Mouse (Mus musculus) heart, postnatal 0 days (tissue): Measurements from ENCODE around the gene Rapgef2. TPM values are rescaled to one million over a fixed set of nuclear protein-coding genes. Genes with fewer than 3 reads are reported as not detected.

Source experiments
- ATAC-seq: fragments of 200-750 bp; cut with Nextera tagmentation; 2 replicates; pipeline ENCODE4 v1.8.0; 2017; ENCODE audit warnings: low read depth, moderate number of reproducible peaks, moderate library complexity; ENCODE audit not compliant: insufficient read depth
- DNase-seq: peaks from one replicate; pipeline ENCODE4 v3.0.0-alpha.2; 2016; ENCODE audit warnings: low spot score
- H3K27ac ChIP-seq: fragments of 300-500 bp; sonication (generic); 2 replicates; pipeline ENCODE4 v1.5.1; 2014; ENCODE audit warnings: low read depth, mild to moderate bottlenecking
- H3K27me3 ChIP-seq: fragments of 300-500 bp; sonication (generic); 2 replicates; pipeline ENCODE4 v1.6.1; 2014; ENCODE audit warnings: low read length, mixed read lengths; ENCODE audit not compliant: control insufficient read depth, insufficient read depth
- H3K36me3 ChIP-seq: fragments of 300-500 bp; sonication (generic); replicated peaks from 2 replicates; pipeline ENCODE4 v1.6.1; 2014; ENCODE audit warnings: low read length, mixed read lengths; ENCODE audit not compliant: control insufficient read depth, insufficient read depth
- H3K4me1 ChIP-seq: fragments of 300-500 bp; sonication (generic); 2 replicates; pipeline ENCODE4 v1.6.1; 2014; ENCODE audit warnings: antibody characterized with exemption; ENCODE audit not compliant: control insufficient read depth, insufficient read depth
- H3K4me2 ChIP-seq: fragments of 300-500 bp; sonication (generic); 2 replicates; pipeline ENCODE4 v1.6.1; 2014; ENCODE audit warnings: low read depth, mild to moderate bottlenecking, low read length, moderate library complexity
- H3K4me3 ChIP-seq: fragments of 300-500 bp; sonication (generic); 2 replicates; pipeline ENCODE4 v1.5.1; 2014; ENCODE audit warnings: low read depth, low read length
- H3K9ac ChIP-seq: fragments of 300-500 bp; sonication (generic); replicated peaks from 2 replicates; pipeline ENCODE4 v1.6.1; 2014; ENCODE audit warnings: low read depth, low read length, mixed read lengths
- H3K9me3 ChIP-seq: fragments of 300-500 bp; sonication (generic); replicated peaks from 2 replicates; pipeline ENCODE4 v1.6.1; 2016; ENCODE audit warnings: low read length; ENCODE audit not compliant: control insufficient read depth
- CTCF ChIP-seq: IDR thresholded peaks from 2 replicates; pipeline ENCODE4 v1.5.1; 2016; ENCODE audit warnings: antibody characterized with exemption, control low read depth, low read depth
- EP300 ChIP-seq: IDR thresholded peaks from 2 replicates; pipeline ENCODE4 v1.6.1; 2016; ENCODE audit warnings: antibody characterized with exemption, low read depth
- WGBS: fragments of 180-500 bp; shearing (Covaris S2); extraction: QIAGEN DNeasy Blood & Tissue Kit; methylation state at CpG from one replicate; pipeline ENCODE4 v1.1.7; 2014; 5-methylcytosine and 5-hydroxymethylcytosine counted together
- polyA plus RNA-seq: library from polyadenylated mRNA; unstranded; fragments of >200 nt; fragmentation: Nextera tagmentation; extraction: Ambion mirVana; gene quantifications from 2 replicates; pipeline ENCODE4 v1.2.1, GENCODE M21; 2015
- total RNA-seq: library from RNA; depleted of rRNA; stranded (reverse); fragments of >200 nt; gene quantifications from 2 replicates; pipeline ENCODE4 v1.2.3, GENCODE M21; 2014; ENCODE audit warnings: low replicate concordance

Rapgef2 gene
- total and polyA plus RNA-seq, 2 experiments from 2014 or later, result 3.5 to 30.3 TPM

DNA sequence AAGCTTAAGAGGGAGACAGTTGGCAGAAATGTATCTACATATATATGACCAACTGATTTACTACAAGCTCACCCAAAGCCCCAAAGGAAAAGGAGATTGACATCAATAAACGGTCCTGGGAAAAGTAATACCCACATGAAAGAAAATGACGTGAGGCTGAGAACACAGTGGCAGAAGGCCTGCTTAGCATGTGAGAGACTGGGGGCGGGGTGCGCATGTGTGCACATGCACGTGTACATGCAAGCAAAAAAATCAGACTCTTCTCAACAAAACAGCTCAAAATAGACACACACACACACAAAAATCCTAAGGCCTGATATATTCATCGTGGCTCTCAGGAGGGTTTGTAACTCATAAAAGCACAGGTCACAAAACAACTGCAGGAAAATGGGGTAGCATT is 60.4 kb downstream of the Rapgef2 start:
- H3K9ac ChIP-seq, result no peak overlapping the region
- peaks cover 10% of the 10 kb centered on the region; the same call in 1 of the 2 replicates for H3K4me1 ChIP-seq
- no peak overlapping the region for H3K27ac ChIP-seq
- WGBS, result 76% methylated on average over 6 of the region's 6 CpGs
- H3K9me3 ChIP-seq, result no peaks in the 10 kb centered on the region
- no peak overlapping the region for H3K4me3 ChIP-seq
- H3K36me3 ChIP-seq, result no peaks in the 10 kb centered on the region
- DNase-seq (no peak), ATAC-seq (no peak)
- no peak overlapping the region for H3K4me2 ChIP-seq
- no peak for TF ChIP-seq EP300
- TF ChIP-seq CTCF, result no peak
- H3K27me3 ChIP-seq, result no peaks in the 10 kb centered on the region

- 69% methylated on average over 7 of the region's 7 CpGs for WGBS
- DNase-seq (no peak), ATAC-seq (no peak)
- Histone ChIP-seq H3K27me3 (no peaks in the 10 kb centered on the region), H3K9ac (no peak overlapping the region), H3K27ac (no peak overlapping the region), H3K4me2 (no peak overlapping the region), H3K9me3 (no peaks in the 10 kb centered on the region), H3K4me3 (no peak overlapping the region), H3K4me1 (peaks cover 1% of the 10 kb centered on the region; the same call in 1 of the 2 replicates), H3K36me3 (no peaks in the 10 kb centered on the region)
- TF ChIP-seq EP300 (no peak), CTCF (no peak)
Measured at GRCm38 (mm10) chr3:79224352-79224751, 62.0 kb downstream of the Rapgef2 start.

DNA sequence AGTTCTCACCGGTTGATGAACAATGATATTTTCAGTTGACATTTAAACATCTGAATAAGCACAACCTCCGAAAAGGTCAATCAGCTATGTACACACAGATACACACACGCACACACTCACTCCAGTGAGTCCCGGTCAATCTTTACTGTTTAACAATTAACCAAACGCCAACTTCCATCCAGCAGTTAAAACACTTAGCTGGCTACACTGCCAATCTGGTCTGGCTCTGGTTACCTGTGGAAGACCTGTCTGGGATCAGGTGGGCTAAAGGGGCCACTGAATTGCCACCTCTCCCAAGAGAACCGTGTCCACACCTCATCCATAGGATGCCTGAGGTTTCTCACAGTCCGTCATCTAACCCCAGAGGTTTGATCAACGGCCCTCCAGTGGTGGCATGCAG is 63.0 kb downstream of the Rapgef2 start:
- no peaks in the 10 kb centered on the region for H3K27me3 ChIP-seq
- TF ChIP-seq EP300 (no peak), CTCF (no peak)
- DNase-seq (no peak), ATAC-seq (no peak)
- no peak overlapping the region for H3K4me2 ChIP-seq
- H3K9me3 ChIP-seq, result no peaks in the 10 kb centered on the region
- no peak overlapping the region for H3K9ac ChIP-seq
- 0 out of 2 replicates have a peak, but pooled peaks cover 6% of the 10 kb centered on the region for H3K4me1 ChIP-seq
- H3K27ac ChIP-seq, result no peak overlapping the region
- 66% methylated on average over 8 of the region's 8 CpGs for WGBS
- H3K36me3 ChIP-seq, result no peaks in the 10 kb centered on the region
- no peak overlapping the region for H3K4me3 ChIP-seq

DNA sequence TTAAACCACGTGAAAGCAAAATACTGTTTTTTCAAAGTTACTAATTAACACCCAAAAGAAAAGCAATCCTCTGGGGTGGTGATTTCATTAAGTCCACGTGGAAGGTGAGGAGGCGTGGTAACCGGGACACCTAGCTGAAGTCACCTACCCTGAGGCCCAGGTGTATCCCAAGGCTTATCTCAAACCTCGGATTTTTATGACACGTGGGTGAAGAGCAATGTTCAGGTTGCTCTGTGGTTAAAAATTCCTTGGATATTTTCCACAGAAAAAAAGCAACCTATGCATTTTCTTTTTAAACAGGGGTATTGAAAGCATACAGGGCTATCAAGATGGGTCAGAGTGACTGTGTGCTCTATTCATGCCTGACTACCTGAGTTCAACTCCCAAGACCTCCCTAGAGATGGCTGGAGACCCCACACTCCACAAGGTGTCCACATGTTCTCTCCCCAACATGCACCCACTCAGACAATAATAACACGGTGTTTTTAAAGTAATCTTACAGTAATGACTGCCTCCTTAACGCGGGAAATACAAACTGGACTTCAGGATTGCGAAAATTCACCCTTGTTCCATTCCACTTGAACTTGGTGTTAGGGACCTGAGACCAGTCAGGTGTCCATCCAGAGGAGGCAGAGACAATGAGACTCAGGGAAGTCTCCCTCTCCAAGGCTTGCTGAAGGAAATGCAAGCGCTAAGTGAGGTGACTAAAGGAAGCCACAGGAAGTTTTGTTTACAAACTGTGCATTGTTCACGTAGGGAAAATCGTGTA is 63.9 kb downstream of the Rapgef2 start:
- H3K9me3 ChIP-seq, result no peaks in the 10 kb centered on the region
- no peak overlapping the region for H3K9ac ChIP-seq
- no peak overlapping the region for H3K27ac ChIP-seq
- TF ChIP-seq CTCF (no peak), EP300 (no peak)
- H3K4me2 ChIP-seq, result no peak overlapping the region
- DNase-seq (no peak), ATAC-seq (no peak)
- H3K4me3 ChIP-seq, result no peak overlapping the region
- no peaks in the 10 kb centered on the region for H3K36me3 ChIP-seq
- H3K27me3 ChIP-seq, result no peaks in the 10 kb centered on the region
- WGBS, result 53% methylated on average over 13 of the region's 13 CpGs
- peaks cover 11% of the 10 kb centered on the region; the same call in 1 of the 2 replicates for H3K4me1 ChIP-seq

DNA sequence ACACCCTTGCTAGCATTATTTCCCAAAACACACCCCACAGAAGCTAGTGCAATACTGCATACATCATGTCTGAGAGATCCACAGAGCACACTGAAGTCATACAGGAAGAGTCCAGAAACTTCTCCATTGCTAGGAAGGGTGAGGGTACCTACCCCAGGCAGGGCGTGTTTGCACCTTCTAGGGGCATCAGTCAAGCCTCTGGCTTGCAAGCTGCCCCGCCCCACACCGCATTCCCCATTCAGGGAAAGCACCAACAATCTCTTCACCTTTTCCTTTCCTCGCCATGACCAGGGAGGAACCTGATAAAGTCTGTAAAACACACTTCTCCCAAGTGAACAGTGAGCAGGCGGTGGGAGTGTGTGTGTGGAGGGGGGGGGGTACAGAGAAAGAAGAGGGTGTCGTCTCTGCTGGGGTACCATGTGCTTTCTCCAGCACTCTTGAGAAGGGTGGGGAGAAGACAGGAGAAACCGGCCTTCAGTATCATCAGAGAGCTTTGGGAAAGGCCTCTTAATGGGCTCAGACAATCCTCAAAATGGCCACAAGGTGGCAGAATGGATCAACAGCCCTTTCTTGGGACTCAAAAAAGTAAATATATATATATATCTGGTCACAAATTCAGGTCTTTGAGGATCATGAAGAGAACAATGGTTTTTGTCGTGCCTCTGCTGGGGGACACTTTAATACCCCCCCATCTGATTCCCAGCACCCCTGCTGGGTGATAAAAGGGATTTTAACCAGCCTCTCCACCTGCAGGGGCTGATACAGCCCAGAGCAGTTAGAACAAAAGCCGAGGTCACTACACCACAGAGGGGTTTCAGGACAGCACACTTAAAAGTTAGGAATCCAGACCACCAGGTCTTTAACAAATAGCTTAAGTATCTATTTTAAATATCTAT is 64.8 kb downstream of the Rapgef2 start:
- H3K36me3 ChIP-seq, result no peaks in the 10 kb centered on the region
- peak; percentile 19; the same call in 1 of the 2 replicates for ATAC-seq

More for the DNA sequence above, 64.8 kb downstream of the Rapgef2 start:
- H3K27me3 ChIP-seq, result no peaks in the 10 kb centered on the region
- no peak overlapping the region for H3K4me2 ChIP-seq
- peak; percentile 77 for DNase-seq
- no peak overlapping the region for H3K27ac ChIP-seq
- 40% methylated on average over 9 of the region's 9 CpGs for WGBS
- H3K4me3 ChIP-seq, result no peak overlapping the region
- H3K4me1 ChIP-seq, result peaks cover 19% of the 10 kb centered on the region; the same call in 1 of the 2 replicates
- TF ChIP-seq CTCF (peak; percentile 69), EP300 (no peak)
- no peak overlapping the region for H3K9ac ChIP-seq
- H3K9me3 ChIP-seq, result no peaks in the 10 kb centered on the region
